8 mouse cellular contexts compared by ENCODE assay signal in the genomic region with DNA sequence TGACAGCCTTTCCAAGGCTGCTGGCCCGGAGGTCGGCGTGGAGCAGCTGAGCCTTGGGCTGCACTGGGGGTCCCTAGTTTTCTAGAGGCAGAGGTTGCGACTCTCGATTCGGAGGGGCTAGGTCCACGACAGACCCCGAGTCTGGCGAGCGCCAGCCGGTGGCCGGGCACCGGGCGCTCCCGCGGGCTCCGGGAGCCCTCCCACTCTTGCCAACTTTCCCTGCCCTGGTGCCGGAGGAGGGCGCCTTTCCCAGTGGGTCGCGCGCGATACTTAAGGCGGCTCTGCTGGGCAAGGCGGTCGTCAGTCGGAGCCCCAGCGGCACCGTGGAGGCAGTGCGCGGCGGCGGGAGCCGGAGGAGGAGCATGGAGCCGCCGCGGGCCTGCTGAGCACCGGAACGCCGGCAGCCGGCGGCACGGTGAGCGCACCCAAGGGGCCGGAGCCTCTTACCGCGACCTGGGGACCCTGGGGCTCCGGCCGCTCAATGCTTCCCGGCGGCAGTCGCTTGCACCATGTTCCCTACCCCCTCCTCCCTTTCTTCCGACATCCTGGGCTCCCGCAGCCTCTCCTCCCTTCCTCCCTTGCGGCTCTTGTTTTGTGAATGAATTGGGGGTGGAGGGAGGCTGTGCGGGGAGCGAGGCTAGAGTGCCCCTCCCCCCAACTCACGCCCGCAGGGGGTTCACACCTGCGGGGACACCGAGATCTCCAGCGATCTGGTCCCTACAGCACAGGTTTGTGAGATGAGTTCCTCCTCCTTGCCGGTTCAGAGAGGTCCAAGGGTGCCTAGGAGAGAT. TPM values are rescaled to one million over a fixed set of nuclear protein-coding genes. Genes with fewer than 3 reads are reported as not detected.
A peak's percentile ranks its signal among the peaks of the same experiment; 100 is the strongest.
DNase-seq lines count a peak whose midpoint lies in the region; ATAC-seq and TF ChIP-seq lines count a peak whose summit lies in the region.

No protein-coding gene starts in this region.

- TF ChIP-seq POLR2A in lung, adult 2 months (IDR thresholded peaks at IDR 0.05; ENCODE audit: borderline replicate concordance, extremely low read depth, low read depth, low read length), result no peak
- no peak for TF ChIP-seq POLR2A in olfactory bulb, adult 2 months (IDR thresholded peaks at IDR 0.05; ENCODE audit: insufficient read depth, low read depth, low read length)

- 0 out of 2 replicates have a peak overlapping the region, but pooled peaks have one; percentile 7 for H3K27ac ChIP-seq in embryonic facial prominence, embryonic 15.5 days (replicated peaks)
- no peak overlapping the region for H3K27ac ChIP-seq in heart, embryonic 12.5 days (ENCODE audit: poor library complexity, severe bottlenecking)
- H3K27ac ChIP-seq in olfactory bulb, adult 2 months (ENCODE audit: insufficient read depth, low read depth, low read length), result no peak overlapping the region

- H3K9ac ChIP-seq in embryonic facial prominence, embryonic 15.5 days, result peak overlapping the region; percentile 31
- peak overlapping the region; percentile 71 for H3K9ac ChIP-seq in heart, embryonic 12.5 days

- peaks cover 27% of the 10 kb centered on the region for H3K27me3 ChIP-seq in embryonic facial prominence, embryonic 15.5 days
- peaks cover 46% of the 10 kb centered on the region for H3K27me3 ChIP-seq in heart, embryonic 12.5 days (replicated peaks)

- DNase-seq in urinary bladder, adult 2 months (ENCODE audit: low spot score), result peak; percentile 67
- no peak for DNase-seq in urinary bladder, postnatal 10 days (ENCODE audit: low spot score)
- peak; percentile 82 for DNase-seq in kidney, postnatal 10 days
- DNase-seq in lung, adult 2 months, result peak; percentile 54
- peak; percentile 55 for DNase-seq in urinary bladder, postnatal 25 days (ENCODE audit: low spot score)

- WGBS in embryonic facial prominence, embryonic 15.5 days, result under 1% methylated on average over 57 of the region's 63 CpGs
- whole genome bisulfite sequencing in heart, embryonic 12.5 days, result under 1% methylated on average over 63 of the region's 63 CpGs
- WGBS in lung, adult 2 months, result under 1% methylated on average over 63 of the region's 63 CpGs
- under 1% methylated on average over 63 of the region's 63 CpGs for WGBS in olfactory bulb, adult 2 months

- H3K36me3 ChIP-seq in embryonic facial prominence, embryonic 15.5 days, result peaks cover 12% of the 10 kb centered on the region; the same call in 1 of the 2 replicates
- peaks cover 13% of the 10 kb centered on the region for H3K36me3 ChIP-seq in heart, embryonic 12.5 days

- H3K9me3 ChIP-seq in embryonic facial prominence, embryonic 15.5 days (replicated peaks), result no peaks in the 10 kb centered on the region
- no peaks in the 10 kb centered on the region for H3K9me3 ChIP-seq in heart, embryonic 12.5 days (replicated peaks)

- H3K4me3 ChIP-seq in embryonic facial prominence, embryonic 15.5 days (replicated peaks), result peak overlapping the region; percentile 61
- peak overlapping the region; percentile 60 for H3K4me3 ChIP-seq in heart, embryonic 12.5 days
- H3K4me3 ChIP-seq in lung, adult 2 months (replicated peaks; ENCODE audit: extremely low read depth, low read depth, low read length), result peak overlapping the region; percentile 31
- peak overlapping the region; percentile 54 for H3K4me3 ChIP-seq in olfactory bulb, adult 2 months (ENCODE audit: insufficient read depth, low read depth, low read length)

- H3K4me2 ChIP-seq in embryonic facial prominence, embryonic 15.5 days (replicated peaks), result peak overlapping the region; percentile 98
- H3K4me2 ChIP-seq in heart, embryonic 12.5 days, result peak overlapping the region; percentile 98

- no peak for TF ChIP-seq CTCF in lung, adult 2 months (IDR thresholded peaks at IDR 0.05; ENCODE audit: insufficient read depth, low read length)
- peak; percentile 51; the same call in 1 of the 2 replicates for TF ChIP-seq CTCF in olfactory bulb, adult 2 months (IDR thresholded peaks at IDR 0.05; ENCODE audit: insufficient read depth, low read depth, low read length)

- peaks cover 37% of the 10 kb centered on the region for H3K4me1 ChIP-seq in embryonic facial prominence, embryonic 15.5 days
- peaks cover 30% of the 10 kb centered on the region for H3K4me1 ChIP-seq in heart, embryonic 12.5 days (replicated peaks)
- peaks cover 18% of the 10 kb centered on the region for H3K4me1 ChIP-seq in lung, adult 2 months (ENCODE audit: control insufficient read depth, insufficient read depth, low read length)
- H3K4me1 ChIP-seq in olfactory bulb, adult 2 months (ENCODE audit: control insufficient read depth, insufficient read depth, low read length), result peaks cover 25% of the 10 kb centered on the region

- peak; percentile 36; the same call in 1 of the 2 replicates for ATAC-seq in embryonic facial prominence, embryonic 15.5 days (ENCODE audit: insufficient number of reproducible peaks, low FRiP score, low TSS enrichment, low read depth)
- ATAC-seq in heart, embryonic 12.5 days (ENCODE audit: insufficient number of reproducible peaks, low FRiP score), result 0 out of 2 replicates have a peak, but pooled peaks have one; percentile 43

RNA-seq across cellular contexts. Expression of a gene that starts 0.7 kb away (rescaled TPM):
- polyA plus RNA-seq in urinary bladder, adult 2 months (2012; rRNA removed), result 3.1 TPM in 2 replicates
- 1.3 TPM in 2 replicates for polyA plus RNA-seq in embryonic facial prominence, embryonic 15.5 days (2015; fragmentation: Nextera tagmentation; extraction: Ambion mirVana)
- 0.11 and 0.14 TPM in 2 replicates for polyA plus RNA-seq in heart, embryonic 12.5 days (2016; fragmentation: Nextera tagmentation; extraction: Ambion mirVana)
- polyA plus RNA-seq in lung, adult 2 months (2012; rRNA removed), result 0.48 and 0.89 TPM in 2 replicates
- polyA plus RNA-seq in olfactory bulb, adult 2 months (2012; ENCODE audit: insufficient read depth, insufficient read length, low replicate concordance, missing spikeins), result not detected in 2 replicates

RNA-seq across cellular contexts. Expression of a gene that starts 22.7 kb away (rescaled TPM):
- polyA plus RNA-seq in urinary bladder, adult 2 months (2012; rRNA removed), result 24.7 and 30.2 TPM in 2 replicates
- polyA plus RNA-seq in embryonic facial prominence, embryonic 15.5 days (2015; fragmentation: Nextera tagmentation; extraction: Ambion mirVana), result 59.7 and 60.5 TPM in 2 replicates
- 46.6 and 47.0 TPM in 2 replicates for polyA plus RNA-seq in heart, embryonic 12.5 days (2016; fragmentation: Nextera tagmentation; extraction: Ambion mirVana)
- 12.3 and 14.5 TPM in 2 replicates for polyA plus RNA-seq in lung, adult 2 months (2012; rRNA removed)
- polyA plus RNA-seq in olfactory bulb, adult 2 months (2012; ENCODE audit: insufficient read depth, insufficient read length, low replicate concordance, missing spikeins), result not detected in 2 replicates

Comparison
In these comparisons a context has a peak if more than half of its experiments do, and no peak if none do; other contexts are left out.
1. RNA of a gene that starts 22.7 kb away (polyA plus RNA-seq): 59.7 to 60.5 TPM in embryonic facial prominence, embryonic 15.5 days, 46.6 to 47.0 TPM in heart, embryonic 12.5 days, 24.7 to 30.2 TPM in urinary bladder, adult 2 months and 12.3 to 14.5 TPM in lung, adult 2 months; not detected in olfactory bulb, adult 2 months; every median in the first group is over 10 times any median in the second.
2. Peak in every context shown above with its lines, with median percentiles within 50 percentile points of each other: H3K4me3 ChIP-seq.